Mouse (Mus musculus): ENCODE measurements around the gene Impdh2. TPM values are rescaled to one million over a fixed set of nuclear protein-coding genes. Genes with fewer than 3 reads are reported as not detected.

The Impdh2 gene
- total and polyA plus RNA-seq, 3 experiments: 405 to 485 (median 483) TPM

GRCm38 (mm10) chr9:108516380-108517251 lies 43.5 kb upstream of the Impdh2 start, which contains the start of gene Qrich1:
Gene Qrich1 (plus strand): TSS chr9:108516806.
- H3K9me3 ChIP-seq (replicated peaks; ENCODE audit: low read length): no peaks in the 10 kb centered on the region
- no peaks in the 10 kb centered on the region for H3K27me3 ChIP-seq (replicated peaks)
- peaks cover 39 to 65% of the 10 kb centered on the region in 2 experiments for H3K36me3 ChIP-seq (replicated peaks in 1 of 2; ENCODE audit: control insufficient read depth in 1 of 2, insufficient read depth in 1 of 2, low read length in 1 of 2)
- H3K4me1 ChIP-seq (ENCODE audit: control insufficient read depth in 1 of 2, insufficient read depth in 2 of 2): peaks cover 4 to 34% of the 10 kb centered on the region in 2 experiments; a peak in 3 of 4 replicates
- H3K4me2 ChIP-seq (ENCODE audit: insufficient read depth, low read depth, poor library complexity, severe bottlenecking): peak within 1 kb of the TSS; percentile 39
- dilution Hi-C loops (cut with MboI; ENCODE audit: extremely low pct_ligation_motif_present, extremely low pct_unique_long_range_greater_than_20kb, low sequenced_read_pairs) (no loop called here), in situ Hi-C loops (cut with MboI; ENCODE audit: low pct_ligation_motif_present, low pct_unique_long_range_greater_than_20kb, low sequenced_read_pairs) (no loop called here)
- H3K4me3 ChIP-seq (replicated peaks in 1 of 3; ENCODE audit: low read depth in 2 of 3, low read length in 2 of 3, poor library complexity in 1 of 3): peak within 1 kb of the TSS; percentile 85 to 95 (median 91)
- peak within 1 kb of the TSS; percentile 100 for H3K9ac ChIP-seq (ENCODE audit: insufficient read depth, low read depth)
- peak; percentile 97 for DNase-seq (ENCODE audit: extremely low read depth)
- peak within 1 kb of the TSS; percentile 92 for H3K27ac ChIP-seq (ENCODE audit: insufficient read depth, low read depth)
- peaks cover 36% of the 10 kb centered on the region for H3K79me2 ChIP-seq (replicated peaks; ENCODE audit: control insufficient read depth, extremely low read depth, insufficient read depth, poor library complexity, severe bottlenecking)
- peak; percentile 79; the same call in 1 of the 2 replicates for TF ChIP-seq ZMIZ1 (IDR thresholded peaks at IDR 0.05; ENCODE audit: low read depth, low read length)
- TF ChIP-seq MAX (IDR thresholded peaks at IDR 0.05; ENCODE audit: low read length): peak; percentile 78
- TF ChIP-seq BHLHE40 (IDR thresholded peaks at IDR 0.05; ENCODE audit: low read depth, low read length): no peak
- peak; percentile 90 for TF ChIP-seq TBP (conservative IDR thresholded peaks at IDR 0.05; ENCODE audit: low read depth, low read length)
- no peak for TF ChIP-seq MAZ (IDR thresholded peaks at IDR 0.05; ENCODE audit: low read depth, low read length)
- TF ChIP-seq POLR2AphosphoS2 (IDR thresholded peaks at IDR 0.05; ENCODE audit: low read depth, low read length): peak; percentile 87
- peak; percentile 93 for TF ChIP-seq TCF12 (IDR thresholded peaks at IDR 0.05; ENCODE audit: low read depth, low read length)
- TF ChIP-seq ZKSCAN1 (IDR thresholded peaks at IDR 0.05; ENCODE audit: borderline replicate concordance, low read depth, low read length): no peak
- peak in 1 of 2 experiments; percentile 25; a peak in 2 of 4 replicates for TF ChIP-seq CTCF (conservative IDR thresholded peaks at IDR 0.05 in 1 of 2, IDR thresholded peaks at IDR 0.05 in 1 of 2; ENCODE audit: low read depth in 2 of 2, low read length in 2 of 2)
- peak; percentile 85 for TF ChIP-seq HCFC1 (IDR thresholded peaks at IDR 0.05; ENCODE audit: low read depth, low read length)
- no peak for TF ChIP-seq JUN (IDR thresholded peaks at IDR 0.05; ENCODE audit: insufficient read depth, low read depth, low read length)
- peak; percentile 85; the same call in 1 of the 2 replicates for TF ChIP-seq MYC (IDR thresholded peaks at IDR 0.05; ENCODE audit: low read depth, low read length)
- no peak for TF ChIP-seq RCOR1 (conservative IDR thresholded peaks at IDR 0.05; ENCODE audit: low read depth, low read length)
- TF ChIP-seq NRF1 (IDR thresholded peaks at IDR 0.05; ENCODE audit: low read depth, low read length): peak; percentile 19; the same call in 1 of the 2 replicates
- peak; percentile 92 for TF ChIP-seq POLR2A (IDR thresholded peaks at IDR 0.05; ENCODE audit: low read depth, low read length)
- peak; percentile 100 for TF ChIP-seq CHD2 (IDR thresholded peaks at IDR 0.05; ENCODE audit: low read length)
- peak; percentile 86 for TF ChIP-seq NELFE (IDR thresholded peaks at IDR 0.05; ENCODE audit: low read depth, low read length)
- TF ChIP-seq RAD21 (IDR thresholded peaks at IDR 0.05; ENCODE audit: low read depth, low read length): no peak
- peak; percentile 69; the same call in 1 of the 2 replicates for TF ChIP-seq SIN3A (IDR thresholded peaks at IDR 0.05; ENCODE audit: low read length)
- peak; percentile 28; the same call in 1 of the 2 replicates for TF ChIP-seq KAT2A (IDR thresholded peaks at IDR 0.05; ENCODE audit: insufficient replicate concordance, low read length)
- peak; percentile 82; the same call in 1 of the 2 replicates for TF ChIP-seq MXI1 (IDR thresholded peaks at IDR 0.05; ENCODE audit: low read depth, low read length)
- no peak for TF ChIP-seq EP300 (IDR thresholded peaks at IDR 0.05; ENCODE audit: low read length)
